Mouse (Mus musculus) adrenal gland, postnatal 4 days (tissue): ENCODE results near the gene Pcgf6. TPM values are rescaled to one million over a fixed set of nuclear protein-coding genes. Genes with fewer than 3 reads are reported as not detected.
"Not testable (repeated sequence)": the region's sequence is repeated elsewhere in the genome, so short reads cannot be mapped to it uniquely, and the experiment has no call there.

Source experiments
- DNase-seq, 2 experiments: peaks; one replicate each; pipeline ENCODE4 v3.0.0; 2021 to 2022; ENCODE audit warnings: low spot score in 2 of 2, mixed read lengths in 2 of 2
- total RNA-seq, 2 experiments: library from RNA; stranded (reverse); gene quantifications; 2 replicates each; pipeline ENCODE4 v1.2.3; 2021

Pcgf6 gene
- total RNA-seq, 2 experiments from 2014 or later, result 13.9 to 16.8 TPM

- DNase-seq, result no peak
Observed at GRCm38 (mm10) chr19:47029796-47030195, 20.9 kb downstream of the Pcgf6 start.

- no peak for DNase-seq
Observed at GRCm38 (mm10) chr19:47026513-47026912, 24.2 kb downstream of the Pcgf6 start.

- no peak for DNase-seq
Observed at GRCm38 (mm10) chr19:47024954-47025353, 25.8 kb downstream of the Pcgf6 start.

- DNase-seq, result no peak
Observed at GRCm38 (mm10) chr19:47023546-47023945, 27.2 kb downstream of the Pcgf6 start.

- DNase-seq, result no peak
Observed at GRCm38 (mm10) chr19:47022709-47023108, 28.0 kb downstream of the Pcgf6 start.

- DNase-seq, result no peak
Observed at GRCm38 (mm10) chr19:47019326-47019725, 31.4 kb downstream of the Pcgf6 start.

- DNase-seq, result no peak
Observed at GRCm38 (mm10) chr19:47018330-47018729, 32.4 kb downstream of the Pcgf6 start.

GRCm38 (mm10) chr19:47017831-47018230 lies 32.9 kb downstream of the Pcgf6 start:
- no peak for DNase-seq

- peak; percentile 54 to 60 for DNase-seq
Observed at GRCm38 (mm10) chr19:47016487-47016886, 34.2 kb downstream of the Pcgf6 start.

GRCm38 (mm10) chr19:47015965-47016364 lies 34.7 kb downstream of the Pcgf6 start:
- no peak for DNase-seq

GRCm38 (mm10) chr19:47015396-47015795 lies 35.3 kb downstream of the Pcgf6 start:
- no peak for DNase-seq

GRCm38 (mm10) chr19:47014447-47015381 lies 36.0 kb downstream of the Pcgf6 start, which contains the start of the genes Ina and Nt5c2:
Gene Ina, plus strand, starts transcription at chr19:47014698.
Gene Nt5c2, minus strand, starts transcription at chr19:47015153.
- DNase-seq, result peak in 1 of 2 experiments; percentile 10

GRCm38 (mm10) chr19:47014159-47014446 lies 36.6 kb downstream of the Pcgf6 start:
- DNase-seq, result no peak

- no peak for DNase-seq
Observed at GRCm38 (mm10) chr19:47013340-47014158, 37.2 kb downstream of the Pcgf6 start.

GRCm38 (mm10) chr19:47012521-47013130 lies 38.1 kb downstream of the Pcgf6 start:
- DNase-seq, result no peak

GRCm38 (mm10) chr19:47009943-47010342 lies 40.8 kb downstream of the Pcgf6 start:
- no peak for DNase-seq

- no peak for DNase-seq
Observed at GRCm38 (mm10) chr19:47009420-47009819, 41.3 kb downstream of the Pcgf6 start.

GRCm38 (mm10) chr19:47006321-47006720 lies 44.4 kb downstream of the Pcgf6 start:
- peak in 1 of 2 experiments; percentile 53 for DNase-seq

- DNase-seq, result no peak
Observed at GRCm38 (mm10) chr19:47005873-47006272, 44.8 kb downstream of the Pcgf6 start.

- no peak for DNase-seq
Observed at GRCm38 (mm10) chr19:47003742-47004511, 46.8 kb downstream of the Pcgf6 start.

GRCm38 (mm10) chr19:47000357-47000756 lies 50.3 kb downstream of the Pcgf6 start:
- not testable (repeated sequence) for DNase-seq
